Mouse (Mus musculus) layer of hippocampus, postnatal 14 days (tissue): ENCODE measurements at regions not wholly inside any gene's neighbourhood (a gene's known extent, or its start where the extent isn't known, plus 50 kb on each side); places are given as distances from the start of the nearest gene placed in this dataset.

Source experiments
- DNase-seq, 2 experiments: peaks; one replicate each; pipeline ENCODE4 v3.0.0; 2021 to 2022; ENCODE audit warnings: low spot score in 2 of 2, mixed read lengths in 1 of 2

DNA sequence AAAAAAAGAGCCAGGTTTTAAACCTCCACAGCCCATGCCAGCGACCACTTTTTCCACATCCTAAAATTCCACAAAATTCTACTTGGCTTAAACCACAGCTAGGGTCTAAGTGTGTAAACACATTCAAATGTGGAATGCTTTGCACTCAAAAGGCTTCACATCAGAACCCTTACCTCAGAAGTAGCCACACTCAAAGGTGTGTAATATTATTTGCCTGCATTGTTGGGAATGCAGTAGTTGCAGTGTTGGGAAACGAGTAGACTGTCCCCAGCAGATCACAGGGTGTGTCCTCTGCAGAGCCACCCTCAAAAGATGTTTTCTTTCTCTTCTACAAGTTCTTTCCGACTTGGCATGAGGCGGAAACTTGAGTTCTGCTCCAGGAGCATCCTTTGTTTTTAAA lies 488.2 kb downstream of the Klf12 start:
- DNase-seq: no peak

DNA sequence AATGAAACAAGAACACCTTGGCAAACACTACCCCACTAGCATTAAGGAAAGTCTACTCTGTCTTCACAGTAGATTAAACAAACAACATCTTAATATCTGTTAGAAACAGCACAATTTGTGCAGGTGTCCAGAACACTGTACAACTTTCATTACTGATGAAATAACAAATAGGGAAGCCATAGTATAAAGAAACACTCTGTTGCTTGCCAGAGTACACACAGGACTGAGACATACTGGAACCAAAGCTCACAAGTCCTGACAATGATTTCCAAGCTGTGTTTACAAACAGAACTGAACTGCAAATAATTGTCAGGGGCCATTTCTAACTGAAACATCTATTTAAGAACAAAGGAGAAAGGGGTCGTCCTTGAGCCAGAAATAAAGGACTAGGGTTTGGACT lies 478.4 kb downstream of the Klf12 start:
- DNase-seq: no peak

DNA sequence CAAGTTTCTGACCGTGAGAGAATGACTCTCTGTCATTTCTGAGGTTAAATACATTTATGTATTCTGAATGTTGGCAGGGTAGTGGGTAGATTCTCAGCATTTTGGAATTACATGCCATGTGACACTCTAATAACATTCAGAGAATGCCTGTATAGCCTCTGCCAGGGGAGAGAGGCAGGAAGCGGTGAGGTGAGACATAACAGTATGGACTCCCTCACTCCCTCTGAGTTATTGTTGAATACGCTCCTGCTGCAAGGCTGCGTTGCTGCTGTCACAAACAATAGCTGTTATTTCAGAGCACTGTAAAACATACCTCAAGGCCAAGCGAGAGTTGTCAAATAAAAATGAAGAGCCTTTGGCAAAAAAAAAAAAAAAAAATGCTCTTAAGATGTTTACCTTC lies 477.9 kb downstream of the Klf12 start:
- DNase-seq: no peak

DNA sequence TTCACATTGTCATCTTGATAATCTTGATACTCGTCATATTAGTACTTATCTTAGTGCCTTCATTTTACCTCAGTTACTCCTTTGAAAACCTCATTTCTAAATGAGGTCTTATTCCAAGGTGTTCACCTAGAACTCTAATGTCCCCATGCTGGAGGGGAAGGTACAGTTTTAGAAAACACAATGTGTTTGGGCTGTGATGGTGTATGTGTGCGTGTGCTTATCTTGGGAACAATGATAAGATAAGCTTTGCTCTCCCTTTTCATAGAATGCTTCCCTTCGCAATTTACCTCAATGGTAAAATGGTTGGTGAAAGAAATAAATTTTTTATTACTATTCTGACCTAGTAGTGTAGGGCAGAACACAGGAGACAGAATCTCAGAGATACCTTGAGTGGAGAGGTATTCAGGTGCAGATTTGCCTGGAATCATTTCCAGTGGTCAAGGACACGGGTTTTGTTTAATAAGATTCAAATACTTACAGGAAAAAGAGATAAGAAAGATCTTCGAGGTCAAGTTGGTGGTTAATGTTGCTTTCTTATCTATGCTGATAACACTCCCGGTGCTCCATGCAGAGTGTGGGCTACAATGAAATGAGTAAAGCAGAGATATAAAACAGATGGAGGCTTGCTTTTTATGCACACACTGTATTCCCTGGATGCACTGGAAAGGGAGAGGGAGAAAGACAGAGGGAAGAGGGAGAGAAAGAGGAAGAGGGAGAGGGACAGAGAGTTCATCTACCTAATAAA lies 471.6 kb downstream of the Klf12 start:
- DNase-seq: no peak
